Mouse (Mus musculus) fat pad, adult 2 months (tissue): Measurements from ENCODE around the gene Atp2c1.

ENCODE experiments used
- DNase-seq: peaks from one replicate; pipeline ENCODE4 v3.0.0-alpha.2; 2011; ENCODE audit warnings: low read depth, low spot score; ENCODE audit errors: extremely low read depth

Gene Atp2c1

GRCm38 (mm10) chr9:105492744-105493143 lies 34.4 kb downstream of the Atp2c1 start:
- no peak for DNase-seq

- no peak for DNase-seq
These were observed 38.8 kb downstream of the Atp2c1 start for GRCm38 (mm10) chr9:105488363-105488762.

GRCm38 (mm10) chr9:105484338-105485084 lies 42.6 kb downstream of the Atp2c1 start:
- no peak for DNase-seq

- no peak for DNase-seq
These were observed 43.2 kb downstream of the Atp2c1 start for GRCm38 (mm10) chr9:105483880-105484279.

- DNase-seq, result no peak
These were observed 44.2 kb downstream of the Atp2c1 start for GRCm38 (mm10) chr9:105482715-105483510.

- DNase-seq, result no peak
These were observed 45.0 kb downstream of the Atp2c1 start for GRCm38 (mm10) chr9:105482070-105482469.

- no peak for DNase-seq
These were observed 51.0 kb downstream of the Atp2c1 start for GRCm38 (mm10) chr9:105476134-105476533.

- no peak for DNase-seq
These were observed 52.2 kb downstream of the Atp2c1 start for GRCm38 (mm10) chr9:105474910-105475309.

- DNase-seq, result no peak
These were observed 59.3 kb downstream of the Atp2c1 start for GRCm38 (mm10) chr9:105467787-105468186.

- no peak for DNase-seq
These were observed 65.6 kb downstream of the Atp2c1 start for GRCm38 (mm10) chr9:105461496-105461895.

- no peak for DNase-seq
These were observed 68.1 kb downstream of the Atp2c1 start for GRCm38 (mm10) chr9:105459032-105459431.

GRCm38 (mm10) chr9:105408549-105408948 lies 118.6 kb downstream of the Atp2c1 start:
- DNase-seq, result no peak

- DNase-seq, result peak; percentile 19
These were observed 131.9 kb downstream of the Atp2c1 start, which contains the start of the genes Aste1 and Nek11 for GRCm38 (mm10) chr9:105395218-105395627. Aste1 (plus strand) TSS chr9:105395392. Nek11 (minus strand) TSS chr9:105395524.

GRCm38 (mm10) chr9:105394720-105395119 lies 132.4 kb downstream of the Atp2c1 start:
- DNase-seq, result no peak

- no peak for DNase-seq
These were observed 136.5 kb downstream of the Atp2c1 start for GRCm38 (mm10) chr9:105390616-105391015.

GRCm38 (mm10) chr9:105389289-105389688 lies 137.8 kb downstream of the Atp2c1 start:
- DNase-seq, result no peak

- DNase-seq, result no peak
These were observed 139.7 kb downstream of the Atp2c1 start for GRCm38 (mm10) chr9:105387403-105387802.

- DNase-seq, result no peak
These were observed 147.5 kb downstream of the Atp2c1 start for GRCm38 (mm10) chr9:105379533-105380145.

- DNase-seq, result no peak
These were observed 149.5 kb downstream of the Atp2c1 start for GRCm38 (mm10) chr9:105377622-105378021.

GRCm38 (mm10) chr9:105376954-105377530 lies 150.1 kb downstream of the Atp2c1 start:
- DNase-seq, result no peak

- DNase-seq, result no peak
These were observed 150.7 kb downstream of the Atp2c1 start for GRCm38 (mm10) chr9:105376411-105376810.
